Mouse (Mus musculus) thymus, postnatal 4 days (tissue): ENCODE measurements around the gene Obscn.
A peak's percentile ranks its signal among the peaks of the same experiment; 100 is the strongest.

Experiments used
- DNase-seq: peaks from one replicate; pipeline ENCODE4 v3.0.0; 2021

Obscn gene

DNA sequence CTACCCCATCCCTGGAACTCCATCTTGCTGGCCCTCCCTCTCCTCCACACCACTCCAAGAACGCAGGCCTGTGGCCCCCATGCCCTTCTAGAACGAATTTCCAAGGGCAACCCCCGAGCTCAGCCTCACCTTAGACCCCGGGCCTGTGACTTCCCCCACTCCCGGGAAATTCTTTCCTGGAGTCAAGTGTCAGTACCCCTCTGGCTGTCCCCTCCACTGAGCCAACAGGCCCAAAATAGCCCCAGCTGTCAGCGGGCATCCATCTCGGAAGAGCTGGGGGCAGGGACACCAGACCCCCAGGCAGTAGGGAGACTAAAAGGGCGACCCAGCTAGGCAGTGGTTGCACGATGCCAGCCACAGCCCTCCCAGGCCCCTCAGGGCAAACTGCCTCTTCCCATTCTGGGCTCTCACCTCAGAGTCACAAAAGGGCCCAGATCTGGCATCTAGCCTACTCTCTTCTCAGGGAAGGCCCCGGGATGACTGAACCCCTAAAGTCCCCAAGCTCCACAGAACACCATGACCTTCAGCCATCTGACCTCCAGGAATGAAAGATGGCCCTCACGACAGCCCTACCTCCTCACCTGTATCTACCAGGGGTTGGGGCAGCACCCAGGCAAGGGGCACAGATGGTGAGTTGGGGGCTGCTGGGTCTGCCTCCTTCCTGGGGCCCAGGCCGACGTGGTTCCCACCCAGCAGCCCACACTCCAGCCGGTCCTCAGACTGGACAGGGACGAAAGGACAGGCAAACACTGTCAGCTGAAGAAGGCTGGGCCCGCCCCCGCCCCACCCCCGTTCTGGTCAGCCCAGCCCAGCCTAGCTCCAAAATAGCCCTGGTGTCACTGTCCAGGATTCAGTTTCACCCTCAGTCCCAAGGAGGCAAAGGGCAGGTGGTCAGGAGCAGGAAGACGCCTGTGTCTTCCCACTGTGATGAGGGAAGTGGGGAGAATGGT, 2.6 kb upstream of the Obscn start:
- no peak for DNase-seq

DNA sequence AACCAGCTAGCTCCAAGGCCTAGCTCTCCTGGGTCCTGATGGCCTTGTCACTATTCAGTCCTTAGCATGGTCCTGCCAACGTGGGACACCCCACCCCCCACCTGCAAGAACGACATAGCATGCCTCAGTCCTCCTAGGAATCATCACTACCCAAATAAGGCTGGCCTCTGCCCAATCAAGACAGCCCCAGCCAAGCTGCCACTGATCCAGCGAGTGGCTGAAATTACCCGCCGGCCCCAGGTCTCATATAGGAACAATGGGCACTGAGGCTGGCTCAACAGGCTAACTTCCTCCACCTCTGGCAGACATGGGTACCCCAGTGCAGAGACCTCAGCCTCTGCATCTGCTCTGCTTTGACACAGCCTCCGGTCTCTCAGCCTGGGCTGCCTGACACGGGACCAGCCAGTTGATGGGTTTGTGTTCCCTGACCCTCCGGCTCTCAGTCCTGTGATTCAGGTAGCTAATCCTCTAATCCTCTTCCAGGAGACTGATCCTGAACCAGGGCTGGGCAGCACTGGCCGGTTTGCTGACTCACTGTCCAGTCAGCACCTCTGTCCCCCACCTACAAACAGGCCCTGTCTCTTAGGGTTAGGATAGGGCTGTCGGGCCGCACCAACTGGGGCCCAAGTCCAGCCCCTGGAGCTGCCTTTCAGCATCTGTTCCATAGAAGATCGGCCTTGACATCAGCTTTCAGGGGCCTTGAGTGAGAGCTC, 948 bp upstream of the Obscn start:
- no peak for DNase-seq

DNA sequence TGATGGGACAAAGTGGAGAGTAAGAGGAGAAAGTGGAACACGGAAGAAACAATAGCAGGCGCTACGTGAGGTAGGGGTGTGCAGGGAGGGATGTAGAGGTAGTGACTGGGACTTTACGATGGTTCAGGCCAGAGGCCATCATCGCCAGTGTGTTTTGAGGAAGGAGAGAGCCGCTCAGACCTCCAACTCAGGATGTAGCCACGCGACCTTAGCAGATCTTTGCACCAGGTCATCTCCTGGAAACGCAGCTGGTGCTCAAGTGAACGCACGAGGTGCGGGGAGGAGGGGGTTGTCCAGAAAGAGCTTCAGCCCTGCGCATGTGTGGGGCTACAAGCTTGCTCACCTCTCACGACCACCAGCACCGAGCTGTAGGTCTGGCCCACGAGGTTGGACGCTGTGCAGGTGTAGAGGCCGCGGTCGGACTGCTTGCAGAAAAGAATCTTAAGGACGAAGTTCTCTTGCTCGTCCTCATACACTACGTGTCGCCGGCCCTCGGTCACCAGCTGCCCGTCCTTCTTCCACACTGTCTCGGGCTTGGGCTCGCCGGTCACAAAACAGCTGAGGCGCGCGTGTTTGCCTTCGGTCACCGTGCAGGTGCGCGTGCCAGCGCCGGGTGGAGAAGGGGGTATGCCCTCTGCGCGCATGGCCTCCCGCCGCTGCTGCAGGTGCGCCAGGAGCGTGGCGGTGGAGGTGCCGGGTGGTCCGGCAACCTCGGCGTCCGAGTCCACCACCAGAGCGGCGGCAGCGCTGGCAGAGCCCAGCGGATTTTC, 966 bp downstream of the Obscn start:
- no peak for DNase-seq

DNA sequence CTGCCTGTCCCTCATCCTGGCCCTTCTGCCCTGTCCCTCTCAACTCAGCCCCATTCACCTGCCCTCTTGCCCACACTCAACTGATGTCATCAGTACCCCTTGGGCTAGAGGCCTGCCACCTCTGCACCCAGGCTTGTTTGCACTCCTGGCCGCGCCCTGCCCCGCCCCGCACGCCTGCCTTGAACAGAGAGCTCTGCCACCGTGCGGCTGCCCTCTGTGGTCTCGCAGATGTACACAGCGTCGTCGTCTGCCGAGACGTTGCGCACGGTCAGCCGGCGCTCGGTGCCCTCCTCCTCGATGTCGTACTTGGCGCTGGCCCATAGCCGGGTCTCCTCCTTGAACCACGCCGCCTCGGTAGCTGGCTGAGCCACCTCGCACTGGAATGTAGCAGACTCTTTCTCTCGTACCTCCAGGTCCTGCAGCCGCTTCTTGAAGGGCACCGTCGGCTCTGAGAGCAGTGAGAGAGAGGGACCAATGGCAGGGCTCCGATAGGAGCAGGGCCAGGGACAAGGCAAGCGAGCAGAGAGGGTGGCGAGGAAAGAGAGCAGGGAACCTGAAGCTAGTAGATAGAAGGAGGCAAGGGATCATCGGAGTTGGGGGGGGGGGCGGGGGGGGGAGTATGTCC, 1.7 kb downstream of the Obscn start:
- peak; percentile 21 for DNase-seq

DNA sequence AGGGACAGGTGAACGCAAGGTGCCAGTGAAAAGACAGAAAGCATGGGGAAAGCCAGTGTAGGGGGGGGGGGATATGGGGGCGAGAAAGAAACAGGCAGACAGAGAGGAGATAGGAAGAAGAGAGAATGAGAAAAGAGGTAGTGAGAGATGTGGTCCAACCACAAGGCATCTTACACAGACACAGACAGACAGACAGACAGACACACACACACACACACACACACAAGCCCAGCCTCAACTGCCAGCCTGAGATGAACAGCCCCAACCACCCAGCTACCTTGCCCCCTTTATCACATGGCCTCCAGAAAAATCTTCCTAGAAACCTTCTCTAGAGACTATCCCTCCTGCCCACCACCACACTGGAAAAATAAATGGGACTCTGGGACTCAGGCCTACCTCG, 4.1 kb downstream of the Obscn start:
- no peak for DNase-seq

DNA sequence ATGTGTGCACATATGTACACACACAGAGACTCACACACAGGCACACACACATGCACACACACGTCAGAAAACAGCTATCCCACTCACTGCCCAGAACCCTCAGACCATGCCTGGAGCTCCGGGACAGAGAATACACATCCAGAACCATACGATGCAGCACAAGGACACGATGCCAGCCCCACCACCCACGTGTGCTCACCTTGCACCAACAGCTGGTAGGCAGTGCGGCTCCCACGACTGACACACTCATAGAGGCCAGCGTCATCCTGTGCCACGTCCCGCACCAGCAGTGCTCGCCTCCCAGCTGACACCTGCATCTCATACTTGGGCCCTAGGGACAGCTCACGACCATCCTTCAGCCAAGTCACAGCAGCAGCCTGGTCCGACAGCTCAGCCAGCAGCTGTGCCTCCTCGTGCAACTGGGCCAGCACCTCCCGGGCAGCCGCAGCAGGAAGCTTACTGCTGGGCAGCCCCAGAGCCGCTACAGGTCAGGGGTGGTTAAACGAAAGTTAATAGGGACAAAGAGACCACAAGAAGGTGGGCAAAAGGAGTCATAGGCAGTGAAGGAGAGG, 4.8 kb downstream of the Obscn start:
- no peak for DNase-seq

DNA sequence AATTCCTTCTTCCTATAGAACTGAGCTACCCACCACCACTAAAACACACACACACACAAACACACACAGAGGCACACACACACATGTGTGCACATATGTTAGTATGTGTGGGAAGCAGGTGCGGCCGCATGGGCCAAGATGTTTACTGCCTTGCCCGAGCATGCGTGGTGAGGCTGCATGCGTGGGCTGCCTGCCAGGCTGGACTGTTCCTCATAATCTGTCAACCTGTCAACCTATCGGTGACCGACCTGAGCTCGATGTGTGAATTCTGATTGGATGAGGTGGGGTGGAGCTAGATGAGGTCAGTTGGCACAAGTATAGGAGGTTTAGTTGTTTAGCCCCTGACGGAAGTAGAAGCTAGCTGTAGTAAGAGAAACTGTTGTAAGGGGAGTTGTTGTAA, 5.4 kb downstream of the Obscn start:
- no peak for DNase-seq

DNA sequence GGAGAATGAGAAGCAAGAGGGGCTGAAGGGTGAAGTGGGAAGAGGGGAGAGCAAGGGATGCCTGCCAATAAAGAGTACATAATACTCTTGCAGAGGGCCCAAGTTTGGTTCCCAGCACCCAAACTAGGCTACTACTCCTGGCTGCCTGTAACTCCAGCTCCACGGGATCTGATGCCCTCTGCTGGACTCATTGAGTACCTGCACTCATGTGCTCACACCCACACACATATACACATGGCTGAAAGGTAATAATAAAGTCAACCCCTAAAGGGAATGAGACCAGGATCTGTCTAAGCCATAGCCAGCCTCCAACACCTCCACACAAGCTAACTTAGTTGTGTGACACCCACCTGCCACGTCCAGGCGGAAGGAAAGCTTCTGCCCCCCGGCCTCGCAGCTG, 30.3 kb downstream of the Obscn start:
- DNase-seq = no peak

DNA sequence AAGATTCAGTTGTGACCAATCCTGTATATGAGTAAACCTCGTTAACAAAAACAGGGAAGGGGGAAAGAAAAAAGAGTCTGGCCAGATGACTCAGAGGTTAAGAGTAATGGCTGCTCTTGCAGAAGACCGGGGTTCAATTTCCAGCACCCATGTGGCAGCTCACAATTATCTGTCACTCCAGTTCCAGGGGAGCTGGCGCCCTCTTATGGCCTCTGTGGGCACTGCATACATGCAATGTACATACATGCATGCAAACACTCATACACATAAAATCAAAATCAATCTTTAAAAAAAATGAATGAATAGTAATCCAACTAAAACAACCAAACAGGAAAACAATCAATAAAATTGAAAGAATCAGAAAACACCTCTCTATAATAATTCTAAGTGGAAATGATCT, 33.9 kb downstream of the Obscn start:
- DNase-seq = peak; percentile 57

DNA sequence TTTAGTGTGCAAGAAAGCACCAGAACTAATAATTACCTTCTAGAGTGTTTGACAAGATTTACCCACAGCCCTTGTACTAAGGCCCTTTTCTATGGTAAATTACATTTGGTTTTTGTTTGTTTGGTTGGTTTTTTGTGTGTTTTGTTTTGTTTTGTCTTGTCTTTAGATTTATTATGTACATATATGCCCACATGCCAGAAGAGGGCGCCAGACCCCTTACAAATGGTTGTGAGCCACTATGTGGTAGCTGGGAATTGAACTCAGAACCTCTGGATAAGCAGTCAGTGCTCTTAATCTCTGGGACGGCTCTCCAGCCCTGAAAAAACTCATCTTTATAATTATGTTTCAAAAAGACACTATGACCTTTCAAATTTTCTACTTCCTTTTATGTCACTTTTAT, 37.9 kb downstream of the Obscn start:
- peak; percentile 84 for DNase-seq

DNA sequence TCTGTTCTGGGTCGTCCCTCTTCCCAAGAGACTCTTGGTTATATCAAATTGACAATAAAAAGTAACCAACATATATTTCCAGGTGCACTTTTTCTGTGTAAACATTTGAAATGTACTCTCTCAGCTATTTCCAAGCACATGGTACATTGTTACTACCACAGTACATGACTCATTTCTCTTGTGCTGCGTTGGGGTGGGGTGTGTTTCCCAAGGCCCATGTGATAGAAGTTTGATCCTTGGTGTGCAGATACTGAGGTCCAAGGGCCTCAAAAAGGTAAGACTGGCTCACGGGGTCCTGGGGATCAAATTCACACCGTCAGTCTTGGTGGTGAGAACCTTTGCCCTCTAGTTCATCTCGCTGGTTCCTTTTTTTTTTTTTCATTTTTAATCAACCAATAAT, 38.4 kb downstream of the Obscn start:
- DNase-seq = no peak

DNA sequence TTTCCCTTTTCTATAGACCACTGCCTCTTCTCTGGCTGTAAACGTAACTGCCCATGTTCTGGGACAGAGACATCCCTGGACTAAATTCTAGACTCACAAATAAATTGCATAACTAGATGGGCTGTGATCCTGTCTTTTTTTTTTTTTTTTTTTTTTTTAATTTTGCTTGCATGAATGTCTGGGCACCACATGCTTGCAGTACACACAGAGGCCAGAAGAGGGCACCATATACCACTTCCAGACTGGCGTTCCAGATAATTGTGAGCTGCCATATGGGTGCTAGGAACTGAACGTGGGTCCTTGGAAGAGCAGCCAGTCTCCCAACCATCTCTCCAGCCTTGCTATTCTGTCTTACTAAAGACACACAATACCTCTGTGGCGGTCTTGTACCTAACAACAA, 42.0 kb downstream of the Obscn start:
- peak; percentile 63 for DNase-seq

DNA sequence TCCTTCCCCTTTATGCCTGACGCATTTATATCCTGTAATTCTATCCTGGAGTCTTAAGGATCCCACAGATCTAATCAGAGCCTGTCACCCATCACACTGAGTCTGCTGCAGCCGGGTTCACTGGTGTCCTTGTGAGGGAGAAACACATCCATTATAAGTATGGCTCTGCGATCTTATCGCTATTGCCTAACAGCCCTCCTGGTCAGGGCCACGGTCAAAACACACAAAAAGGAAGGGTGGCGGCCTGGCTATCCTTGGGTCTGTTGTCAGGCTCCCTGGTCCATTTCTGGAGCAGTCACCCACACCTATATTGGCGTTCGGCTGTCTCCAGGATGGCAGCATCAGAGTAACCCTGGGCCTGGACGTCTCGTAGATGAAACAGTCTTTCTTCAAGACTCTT, 48.6 kb downstream of the Obscn start:
- DNase-seq = no peak

DNA sequence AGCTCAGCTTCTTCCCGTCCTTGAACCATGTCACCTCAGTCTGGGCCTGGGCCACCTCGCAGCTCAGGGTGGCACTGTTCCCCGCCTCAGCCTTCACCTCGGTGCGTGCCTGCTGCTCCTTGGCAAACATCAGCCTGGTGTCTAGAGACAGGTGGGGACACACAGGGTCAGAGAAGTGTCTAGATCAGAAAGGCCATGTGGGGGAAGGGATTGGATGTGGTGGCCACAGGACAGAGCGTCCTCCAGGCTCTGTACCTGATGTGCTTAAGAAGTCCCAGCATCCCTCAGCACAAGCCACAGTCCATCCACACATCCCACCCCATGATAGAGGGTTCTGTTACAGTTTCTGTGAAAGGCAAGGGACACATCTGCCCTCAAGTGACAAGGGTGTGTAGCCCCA, 51.0 kb downstream of the Obscn start:
- DNase-seq = no peak

DNA sequence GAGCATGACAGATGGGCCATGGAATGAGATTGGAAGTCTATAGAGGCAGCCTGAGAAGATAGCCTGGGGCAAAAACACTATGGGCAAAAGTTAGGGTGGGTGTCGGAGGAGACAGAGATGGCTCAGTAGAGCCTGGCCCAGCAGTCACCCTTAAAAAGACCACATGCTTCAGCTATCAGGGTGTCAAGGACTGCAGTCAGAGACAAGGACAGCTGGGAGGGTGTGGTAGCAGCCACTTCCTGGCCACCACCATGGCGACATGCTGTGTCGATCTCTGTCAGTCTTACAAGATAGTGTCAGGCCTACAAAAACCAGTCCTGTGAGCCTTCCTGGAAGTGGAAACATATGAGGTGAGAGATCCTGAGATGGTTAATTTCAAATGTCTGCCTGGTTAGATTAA, 53.1 kb downstream of the Obscn start:
- no peak for DNase-seq

DNA sequence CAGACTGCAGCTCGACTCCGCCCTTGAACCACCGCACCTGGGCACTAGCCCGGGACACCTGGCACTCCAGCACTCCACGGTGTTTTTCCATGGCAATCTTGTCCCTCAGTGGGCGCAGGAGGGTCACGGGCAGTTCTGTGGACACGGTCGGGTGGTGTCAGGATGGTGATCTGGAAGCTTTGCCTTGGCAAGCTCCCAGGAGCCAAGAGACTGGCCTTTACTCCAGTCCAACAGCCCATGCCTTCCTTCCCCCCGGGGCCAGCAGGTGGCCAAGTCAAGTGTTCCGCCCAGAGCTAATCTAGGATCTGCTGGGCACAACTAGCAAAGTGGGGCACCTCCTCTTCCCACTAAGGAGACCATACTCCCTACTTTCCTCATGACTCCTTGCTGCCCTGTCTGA, 57.9 kb downstream of the Obscn start:
- DNase-seq = no peak

DNA sequence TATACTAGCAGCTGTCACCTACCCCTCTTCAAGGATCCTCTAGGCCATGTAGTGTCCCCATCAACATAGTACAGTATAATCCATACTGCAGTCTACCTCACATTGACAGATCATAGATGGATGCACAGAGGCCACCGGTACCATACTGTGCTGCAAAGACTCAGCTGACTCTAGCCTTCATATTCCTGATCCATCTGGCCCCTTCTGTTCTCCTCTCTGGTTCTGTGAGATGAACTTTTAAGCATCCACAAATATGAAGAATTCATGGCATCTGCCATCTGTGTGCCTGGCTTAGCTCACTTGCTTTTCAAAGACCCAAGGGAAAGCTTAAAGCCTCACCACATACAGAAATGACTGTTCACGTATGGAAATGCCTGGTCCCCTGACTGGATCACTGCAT, 65.9 kb downstream of the Obscn start:
- DNase-seq = no peak

DNA sequence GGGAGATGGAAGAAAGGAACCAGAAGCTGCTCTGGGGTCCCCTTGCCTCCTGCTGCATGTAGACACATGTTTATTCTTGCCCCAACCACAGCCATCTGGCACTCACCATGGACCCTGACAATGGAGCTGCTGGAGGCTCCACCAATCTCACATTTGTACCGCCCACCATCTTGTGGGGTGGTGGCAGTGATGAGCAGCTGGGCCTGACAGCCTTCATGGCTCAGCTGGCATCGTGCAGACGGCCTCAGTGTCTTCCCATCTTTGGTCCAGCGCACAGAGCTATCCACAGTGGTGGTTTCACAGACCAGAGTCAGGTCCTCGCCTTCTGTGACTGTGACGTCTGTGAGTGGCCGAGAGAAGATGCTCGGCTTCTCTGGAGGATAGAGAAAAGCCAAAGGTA, 67.3 kb downstream of the Obscn start:
- no peak for DNase-seq

DNA sequence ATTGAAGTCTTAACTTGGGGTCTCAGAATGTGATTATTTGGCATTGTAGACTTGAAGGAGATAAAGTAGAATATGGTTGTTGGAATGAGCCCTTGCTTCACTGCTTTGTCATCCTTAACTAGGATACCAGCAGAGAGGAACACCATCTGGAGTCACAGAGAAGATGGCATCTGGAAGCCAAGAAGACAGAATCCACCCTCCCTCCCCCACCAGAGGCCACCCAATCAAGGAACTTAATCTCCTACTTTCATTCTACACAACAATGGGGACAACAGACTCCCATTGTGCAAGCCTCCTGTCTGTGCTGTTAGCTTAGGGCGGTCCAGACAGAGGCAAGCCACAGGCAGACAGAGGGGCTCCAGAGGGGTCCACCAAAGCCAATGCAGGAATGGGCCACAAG, 67.8 kb downstream of the Obscn start:
- no peak for DNase-seq

DNA sequence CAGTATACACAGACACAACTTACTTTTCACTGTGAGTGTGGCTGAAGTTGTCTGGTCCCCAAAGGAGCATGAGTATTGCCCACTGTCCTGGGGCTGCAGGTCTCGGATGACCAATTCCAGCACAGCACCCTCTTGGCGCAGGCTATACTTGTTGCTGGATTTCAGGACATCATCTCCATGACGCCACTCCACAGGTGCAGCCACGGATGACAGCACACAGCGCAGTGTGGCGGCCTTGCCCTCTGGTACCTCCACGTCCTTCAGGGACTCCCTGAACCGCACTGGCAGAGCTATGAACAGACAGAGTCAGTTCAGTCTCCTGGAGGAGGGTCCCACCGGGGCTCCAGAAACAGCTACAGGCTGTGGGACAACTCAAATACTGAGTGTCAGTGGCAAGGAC, 68.3 kb downstream of the Obscn start:
- no peak for DNase-seq

DNA sequence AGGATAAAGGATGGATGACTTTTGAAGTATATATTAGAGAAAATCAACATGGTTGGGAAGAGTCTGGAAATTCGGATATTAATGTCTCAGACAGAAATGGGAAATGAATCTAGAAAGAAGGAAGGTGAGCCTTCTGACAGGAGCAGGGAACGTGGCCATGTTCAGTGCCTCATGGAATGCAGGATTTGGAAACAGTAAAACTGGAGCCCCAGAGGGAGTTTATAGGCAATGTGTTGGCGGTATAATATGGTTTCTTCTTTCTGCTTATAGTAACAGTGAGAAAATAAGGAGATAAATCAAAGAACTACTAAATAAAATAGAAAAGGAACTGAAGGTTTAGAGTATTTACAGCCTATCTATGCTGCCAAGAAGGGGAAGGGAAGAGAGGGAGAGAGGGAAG, 78.2 kb downstream of the Obscn start:
- DNase-seq = no peak

DNA sequence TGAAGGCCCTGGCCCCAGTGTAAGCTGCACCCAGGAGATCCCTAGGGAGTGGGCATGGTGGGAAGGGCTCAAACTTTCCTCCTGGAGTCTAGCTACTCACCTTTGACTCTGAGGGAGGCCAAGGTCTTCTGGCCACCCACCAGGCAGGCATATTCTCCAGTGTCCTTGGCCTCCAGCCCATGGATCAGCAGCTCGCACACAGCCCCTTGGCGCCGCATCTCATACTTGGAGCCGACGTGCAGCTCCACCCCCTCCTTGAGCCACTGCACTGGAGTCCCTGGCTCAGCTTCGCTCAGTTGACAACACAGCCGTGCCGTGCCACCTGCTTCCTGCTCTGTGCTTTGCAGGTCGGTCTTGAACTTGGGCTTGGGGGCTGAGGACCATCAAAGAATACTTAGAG, 85.2 kb downstream of the Obscn start:
- no peak for DNase-seq
